Mouse (Mus musculus) MEL (cell line): Measurements from ENCODE around the gene Chst15. TPM values are rescaled to one million over a fixed set of nuclear protein-coding genes. Genes with fewer than 3 reads are reported as not detected.
A peak's percentile ranks its signal among the peaks of the same experiment; 100 is the strongest.

Source experiments
- DNase-seq: peaks from one replicate; pipeline ENCODE4 v3.0.0; 2011; ENCODE audit warnings: low read depth, low spot score
- H3K27ac ChIP-seq: 2 replicates; pipeline ENCODE4 v1.5.1; 2012; ENCODE audit warnings: low read depth, mild to moderate bottlenecking, control low read depth, low read length, moderate library complexity; ENCODE audit not compliant: control insufficient read depth
- H3K27me3 ChIP-seq, 2 experiments: fragments of 150-350 bp in 1 of 2; sonication (generic) in 1 of 2; 2 replicates each; pipeline ENCODE4 v1.6.1; 2012; ENCODE audit warnings: low read length in 2 of 2, mild to moderate bottlenecking in 2 of 2, improper control_type of control experiment in 1 of 2, moderate library complexity in 1 of 2; ENCODE audit not compliant: insufficient read depth in 2 of 2, control insufficient read depth in 1 of 2
- H3K36me3 ChIP-seq, 2 experiments: 2 replicates each; pipeline ENCODE4 v1.6.1; 2012 to 2014; ENCODE audit warnings: low read length in 2 of 2, improper control_type of control experiment in 1 of 2, inconsistent platforms in 1 of 2, mild to moderate bottlenecking in 1 of 2; ENCODE audit not compliant: insufficient read depth in 2 of 2, control insufficient read depth in 1 of 2
- H3K4me1 ChIP-seq, 2 experiments: fragments of 150-350 bp in 1 of 2; sonication (generic) in 1 of 2; 2 replicates each; pipeline ENCODE4 v1.6.1; 2012; ENCODE audit warnings: low read length in 2 of 2, improper control_type of control experiment in 1 of 2, mild to moderate bottlenecking in 1 of 2; ENCODE audit not compliant: insufficient read depth in 2 of 2, control insufficient read depth in 1 of 2
- H3K4me3 ChIP-seq, 2 experiments: fragments of 150-350 bp in 1 of 2; sonication (generic) in 1 of 2; 2 replicates each; pipeline ENCODE4 v1.5.1; 2012; ENCODE audit warnings: low read depth in 2 of 2, low read length in 2 of 2, mild to moderate bottlenecking in 2 of 2, moderate library complexity in 2 of 2, control low read depth in 1 of 2, improper control_type of control experiment in 1 of 2; ENCODE audit not compliant: control insufficient read depth in 1 of 2, insufficient read depth in 1 of 2
- H3K79me2 ChIP-seq: 2 replicates; pipeline ENCODE4 v1.6.1; 2012; ENCODE audit warnings: mild to moderate bottlenecking, low read length, moderate library complexity; ENCODE audit not compliant: control insufficient read depth, poor library complexity, insufficient read depth
- H3K9ac ChIP-seq: 2 replicates; pipeline ENCODE4 v1.6.1; 2012; ENCODE audit warnings: low read depth, mild to moderate bottlenecking, control low read depth, low read length, moderate library complexity; ENCODE audit not compliant: control insufficient read depth, poor library complexity, severe bottlenecking
- H3K9me3 ChIP-seq: fragments of 150-350 bp; sonication (generic); replicated peaks from 2 replicates; pipeline ENCODE4 v1.6.1; 2012; ENCODE audit warnings: mild to moderate bottlenecking, low read length, improper control_type of control experiment, moderate library complexity; ENCODE audit not compliant: insufficient read depth
- BHLHE40 ChIP-seq: IDR thresholded peaks from 2 replicates; pipeline ENCODE4 v1.6.1; 2012; ENCODE audit warnings: low read depth, mild to moderate bottlenecking, inconsistent platforms, low read length, improper control_type of control experiment, borderline replicate concordance
- CHD2 ChIP-seq: IDR thresholded peaks from 2 replicates; pipeline ENCODE4 v1.6.1; 2011; ENCODE audit warnings: low read length, improper control_type of control experiment
- E2F4 ChIP-seq: IDR thresholded peaks from 2 replicates; pipeline ENCODE4 v1.6.1; 2011; ENCODE audit warnings: low read depth, low read length, improper control_type of control experiment, borderline replicate concordance
- GABPA ChIP-seq: IDR thresholded peaks from 2 replicates; pipeline ENCODE4 v1.6.1; 2012; ENCODE audit warnings: low read depth, mild to moderate bottlenecking, inconsistent platforms, low read length, improper control_type of control experiment, moderate library complexity
- JUND ChIP-seq: IDR thresholded peaks from 2 replicates; pipeline ENCODE4 v1.6.1; 2011; ENCODE audit warnings: low read depth, mild to moderate bottlenecking, improper control_type of control experiment, low read length
- MAFK ChIP-seq: IDR thresholded peaks from 2 replicates; pipeline ENCODE4 v1.6.1; 2011; ENCODE audit warnings: low read depth, mild to moderate bottlenecking, low read length, improper control_type of control experiment, borderline replicate concordance
- MEF2A ChIP-seq: IDR thresholded peaks from 2 replicates; pipeline ENCODE4 v1.6.1; 2014; ENCODE audit warnings: low read depth, mild to moderate bottlenecking, inconsistent platforms, low read length, improper control_type of control experiment; ENCODE audit not compliant: poor library complexity, insufficient replicate concordance, severe bottlenecking; ENCODE audit errors: extremely low read depth
- MYC ChIP-seq: IDR thresholded peaks from 2 replicates; pipeline ENCODE4 v1.6.1; 2011; ENCODE audit warnings: low read depth, mild to moderate bottlenecking, low read length, improper control_type of control experiment, moderate library complexity
- NELFE ChIP-seq: IDR thresholded peaks from 2 replicates; pipeline ENCODE4 v1.6.1; 2011; ENCODE audit warnings: low read depth, low read length, improper control_type of control experiment
- POLR2A ChIP-seq, 2 experiments: IDR thresholded peaks; 2 replicates each; pipeline ENCODE4 v1.6.1; 2011 to 2012; ENCODE audit warnings: low read length in 2 of 2, mild to moderate bottlenecking in 2 of 2, control low read depth in 1 of 2, improper control_type of control experiment in 1 of 2, low read depth in 1 of 2, moderate library complexity in 1 of 2; ENCODE audit not compliant: control insufficient read depth in 1 of 2, insufficient read depth in 1 of 2, poor library complexity in 1 of 2
- POLR2AphosphoS2 ChIP-seq: IDR thresholded peaks from 2 replicates; pipeline ENCODE4 v1.6.1; 2011; ENCODE audit warnings: low read length, improper control_type of control experiment
- RAD21 ChIP-seq: IDR thresholded peaks from 2 replicates; pipeline ENCODE4 v1.6.1; 2011; ENCODE audit warnings: mild to moderate bottlenecking, low read depth, low read length, improper control_type of control experiment
- TAL1 ChIP-seq: IDR thresholded peaks from 2 replicates; pipeline ENCODE4 v1.6.1; 2012; ENCODE audit warnings: mild to moderate bottlenecking, inconsistent platforms, low read length, moderate library complexity, mixed read lengths
- TBP ChIP-seq: IDR thresholded peaks from 2 replicates; pipeline ENCODE4 v1.8.0; 2011; ENCODE audit warnings: low read depth, low read length, improper control_type of control experiment
- UBTF ChIP-seq: IDR thresholded peaks from 2 replicates; pipeline ENCODE4 v1.6.1; 2012; ENCODE audit warnings: low read depth, mild to moderate bottlenecking, inconsistent platforms, low read length, improper control_type of control experiment, moderate library complexity, borderline replicate concordance; ENCODE audit not compliant: insufficient read depth
- ZKSCAN1 ChIP-seq: IDR thresholded peaks from 2 replicates; pipeline ENCODE4 v1.6.1; 2012; ENCODE audit warnings: low read depth, mild to moderate bottlenecking, inconsistent platforms, low read length, improper control_type of control experiment, moderate library complexity
- ZNF384 ChIP-seq: IDR thresholded peaks from 2 replicates; pipeline ENCODE4 v1.6.1; 2012; ENCODE audit warnings: low read depth, mild to moderate bottlenecking, inconsistent platforms, low read length, improper control_type of control experiment
- polyA plus RNA-seq, 2 experiments: library from polyadenylated mRNA; stranded (reverse) in 1 of 2; unstranded in 1 of 2; fragments of >175 nt in 1 of 2; fragments of >200 nt in 1 of 2; gene quantifications; 2 replicates each; pipeline versions ENCODE4 v1.2.1 to v1.2.4; 2012; ENCODE audit warnings: low replicate concordance in 2 of 2, low read depth in 1 of 2; ENCODE audit not compliant: insufficient read length in 2 of 2, insufficient read depth in 1 of 2, missing spikeins in 1 of 2
- total RNA-seq: library from RNA; depleted of rRNA; stranded (reverse); fragments of 300-350 nt; gene quantifications from 2 replicates; pipeline ENCODE4 v1.2.3, GENCODE M21; 2012

Chst15 gene
- total and polyA plus RNA-seq, 3 experiments = 14.9 to 18.1 TPM; not detected in 1

DNA sequence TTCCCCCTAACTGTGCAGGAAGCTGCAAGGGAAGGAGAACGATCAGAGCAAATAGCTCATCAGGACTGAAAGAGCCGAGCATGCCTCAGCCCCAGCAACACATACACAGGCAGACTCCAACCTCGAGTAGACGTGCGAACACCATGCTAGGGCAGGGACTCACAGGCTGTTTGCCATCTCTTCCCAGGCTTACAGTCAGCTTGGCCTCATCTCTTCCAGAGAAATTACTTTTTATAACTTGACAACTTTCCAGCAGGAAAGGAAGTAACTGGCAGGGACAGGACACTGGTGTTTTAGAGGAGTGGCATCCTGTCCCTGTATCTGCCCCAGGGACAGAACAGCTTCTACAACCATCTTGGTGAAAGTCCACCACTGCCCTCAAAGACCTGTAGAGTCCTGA is 73.8 kb downstream of the Chst15 start:
- no peak for DNase-seq
- H3K27me3 ChIP-seq = no peaks in the 10 kb centered on the region
- H3K4me3 ChIP-seq = no peak overlapping the region
- peaks cover 2 to 7% of the 10 kb centered on the region in 2 experiments for H3K36me3 ChIP-seq
- H3K9me3 ChIP-seq = no peaks in the 10 kb centered on the region
- no peaks in the 10 kb centered on the region for H3K79me2 ChIP-seq
- H3K9ac ChIP-seq = no peak overlapping the region
- H3K27ac ChIP-seq = no peak overlapping the region
- no peak for TF ChIP-seq MEF2A
- TF ChIP-seq ZKSCAN1 = no peak
- no peak for TF ChIP-seq GABPA
- no peak for TF ChIP-seq ZNF384
- no peak for TF ChIP-seq UBTF
- no peak for TF ChIP-seq POLR2AphosphoS2
- no peak for TF ChIP-seq POLR2A (IDR thresholded peaks at IDR 0.05; ENCODE audit: control insufficient read depth in 1 of 2, insufficient read depth in 1 of 2, low read depth in 1 of 2, low read length in 2 of 2, poor library complexity in 1 of 2)
- no peak for TF ChIP-seq TAL1
- no peak for TF ChIP-seq TBP
- TF ChIP-seq E2F4 = no peak
- no peak for TF ChIP-seq RAD21
- H3K4me1 ChIP-seq = no peaks in the 10 kb centered on the region

DNA sequence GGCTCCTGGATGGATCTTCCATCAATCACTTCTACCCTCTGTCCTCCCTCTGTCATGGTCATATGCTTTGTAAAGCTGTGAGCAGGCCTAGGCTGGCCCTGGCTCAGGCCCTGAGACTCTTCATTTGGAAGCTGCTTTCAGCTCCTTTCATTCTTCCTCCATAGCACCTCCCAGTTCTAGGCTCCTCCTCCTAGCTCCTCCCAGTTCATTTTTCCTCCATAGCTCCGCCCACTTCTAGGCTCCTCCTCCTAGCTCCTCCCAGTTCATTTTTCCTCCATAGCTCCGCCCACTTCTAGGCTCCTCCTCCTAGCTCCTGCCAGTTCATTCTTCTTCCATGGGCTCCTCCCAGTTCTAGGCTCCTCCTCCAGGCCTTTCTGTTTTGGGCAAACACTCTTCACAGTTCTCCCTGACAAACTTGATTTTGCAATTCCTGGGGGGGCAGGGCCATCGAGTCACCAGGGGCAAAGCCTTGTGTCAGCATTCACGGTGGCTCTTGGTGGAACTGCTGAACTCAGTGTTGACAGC is 74.3 kb downstream of the Chst15 start:
- no peaks in the 10 kb centered on the region for H3K4me1 ChIP-seq
- H3K4me3 ChIP-seq = no peak overlapping the region
- TF ChIP-seq JUND (no peak), TAL1 (no peak), POLR2A (IDR thresholded peaks at IDR 0.05; ENCODE audit: control insufficient read depth in 1 of 2, insufficient read depth in 1 of 2, low read depth in 1 of 2, low read length in 2 of 2, poor library complexity in 1 of 2) (no peak; a peak in 1 of 4 replicates), MEF2A (no peak), NELFE (no peak), MYC (no peak), MAFK (no peak)
- peaks cover 2 to 4% of the 10 kb centered on the region in 2 experiments for H3K36me3 ChIP-seq
- no peak overlapping the region for H3K27ac ChIP-seq
- peak; percentile 77 for DNase-seq
- H3K27me3 ChIP-seq = no peaks in the 10 kb centered on the region
- no peaks in the 10 kb centered on the region for H3K79me2 ChIP-seq
- H3K9ac ChIP-seq = no peak overlapping the region
- H3K9me3 ChIP-seq = no peaks in the 10 kb centered on the region

DNA sequence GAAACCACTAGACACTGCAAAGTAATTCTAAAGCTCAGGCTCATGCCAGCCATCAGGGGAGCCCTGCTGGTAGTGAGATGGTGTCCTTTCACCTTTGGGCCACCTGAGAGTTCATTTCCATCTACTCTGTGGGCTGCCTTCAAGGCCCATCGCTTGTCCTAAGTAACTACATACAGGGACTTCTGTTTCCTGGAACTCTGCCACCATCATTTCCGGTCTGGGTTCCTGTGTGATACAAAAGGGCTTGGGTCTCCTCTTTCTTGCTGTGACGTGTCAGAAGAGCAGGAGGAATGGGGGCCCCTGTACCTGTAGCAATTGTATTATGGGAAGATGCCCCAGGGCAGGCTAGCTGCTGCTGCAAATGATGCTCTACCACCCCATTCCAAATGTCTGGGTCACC is 78.1 kb downstream of the Chst15 start:
- no peak for DNase-seq
- TF ChIP-seq BHLHE40 (no peak), CHD2 (no peak)
- Histone ChIP-seq H3K9ac (no peak overlapping the region), H3K9me3 (no peaks in the 10 kb centered on the region), H3K79me2 (no peaks in the 10 kb centered on the region), H3K4me3 (no peak overlapping the region), H3K36me3 (peaks cover 2% of the 10 kb centered on the region in 2 experiments), H3K4me1 (no peaks in the 10 kb centered on the region), H3K27ac (no peak overlapping the region), H3K27me3 (no peaks in the 10 kb centered on the region)
